Mouse (Mus musculus) myocyte (in vitro differentiated cells): ENCODE results near the gene Zfp354b. TPM values are rescaled to one million over a fixed set of nuclear protein-coding genes. Genes with fewer than 3 reads are reported as not detected.

ENCODE experiments used
- H3K27me3 ChIP-seq: one replicate; pipeline ENCODE4 v1.6.1; 2011; ENCODE audit not compliant: control insufficient read depth, insufficient read depth, insufficient read length
- H3K36me3 ChIP-seq: one replicate; pipeline ENCODE4 v1.6.1; 2011; ENCODE audit not compliant: control insufficient read depth, insufficient read depth
- H3K4me2 ChIP-seq: one replicate; pipeline ENCODE4 v1.6.1; 2011; ENCODE audit warnings: low read depth, control low read depth
- H3K4me3 ChIP-seq: one replicate; pipeline ENCODE4 v1.5.1; 2011; ENCODE audit warnings: mild to moderate bottlenecking, control low read depth, moderate library complexity
- H3K79me2 ChIP-seq: one replicate; pipeline ENCODE4 v1.6.1; 2011; ENCODE audit not compliant: control insufficient read depth, insufficient read depth
- H3ac ChIP-seq: one replicate; pipeline ENCODE4 v1.6.1; 2011; ENCODE audit not compliant: control insufficient read depth, insufficient read length
- CEBPB ChIP-seq: IDR thresholded peaks from 2 replicates; pipeline ENCODE4 v1.6.1; 2011; ENCODE audit warnings: mild to moderate bottlenecking, moderate library complexity; ENCODE audit not compliant: poor library complexity, insufficient read depth, severe bottlenecking
- E2F4 ChIP-seq: IDR thresholded peaks from one replicate; pipeline ENCODE4 v1.6.1; 2011; ENCODE audit warnings: mild to moderate bottlenecking, control low read depth, moderate library complexity; ENCODE audit not compliant: insufficient read depth
- MAX ChIP-seq: IDR thresholded peaks from one replicate; pipeline ENCODE4 v1.6.1; 2011; ENCODE audit warnings: low read depth, mild to moderate bottlenecking, control low read depth
- MYOD1 ChIP-seq, 3 experiments: IDR thresholded peaks; one replicate each; pipeline ENCODE4 v1.6.1; 2011; ENCODE audit warnings: control low read depth in 2 of 3, low read depth in 2 of 3, mild to moderate bottlenecking in 2 of 3, moderate library complexity in 1 of 3; ENCODE audit not compliant: insufficient read length in 2 of 3, control insufficient read depth in 1 of 3
- MYOG ChIP-seq, 3 experiments: IDR thresholded peaks; one replicate each; pipeline ENCODE4 v1.6.1; 2011; ENCODE audit warnings: control low read depth in 2 of 3, low read depth in 2 of 3, mild to moderate bottlenecking in 2 of 3; ENCODE audit not compliant: insufficient read length in 2 of 3, control insufficient read depth in 1 of 3, insufficient read depth in 1 of 3
- POLR2A ChIP-seq: IDR thresholded peaks from one replicate; pipeline ENCODE4 v1.6.1; 2011; ENCODE audit warnings: low read depth, mild to moderate bottlenecking, control low read depth, moderate library complexity; ENCODE audit not compliant: insufficient read length
- POLR2AphosphoS2 ChIP-seq: IDR thresholded peaks from one replicate; pipeline ENCODE4 v1.6.1; 2011; ENCODE audit warnings: low read depth, control low read depth; ENCODE audit not compliant: insufficient read length
- REST ChIP-seq: IDR thresholded peaks from one replicate; pipeline ENCODE4 v1.6.1; 2011; ENCODE audit warnings: mild to moderate bottlenecking, control low read depth, moderate library complexity; ENCODE audit not compliant: insufficient read depth, insufficient read length
- SRF ChIP-seq: IDR thresholded peaks from one replicate; pipeline ENCODE4 v1.6.1; 2011; ENCODE audit warnings: low read depth; ENCODE audit not compliant: control insufficient read depth, insufficient read length
- TCF12 ChIP-seq: IDR thresholded peaks from one replicate; pipeline ENCODE4 v1.6.1; 2011; ENCODE audit warnings: mild to moderate bottlenecking, control low read depth; ENCODE audit not compliant: poor library complexity, insufficient read depth, severe bottlenecking
- TCF3 ChIP-seq: IDR thresholded peaks from one replicate; pipeline ENCODE4 v1.6.1; 2011; ENCODE audit warnings: low read depth, control low read depth; ENCODE audit not compliant: insufficient read length
- USF1 ChIP-seq: IDR thresholded peaks from one replicate; pipeline ENCODE4 v1.6.1; 2011; ENCODE audit warnings: low read depth, mild to moderate bottlenecking, control low read depth, moderate library complexity
- polyA plus RNA-seq: library from polyadenylated mRNA; unstranded; fragments of >200 nt; fragmentation: generic; extraction: Trizol; gene quantifications from one replicate; pipeline ENCODE4 v1.2.1, GENCODE M21; 2012; ENCODE audit warnings: missing spikeins

Zfp354b gene
- 0.13 TPM for polyA plus RNA-seq

- peak within 1 kb of the TSS; percentile 70 for H3K4me2 ChIP-seq
- H3ac ChIP-seq, result no peak within 1 kb of the TSS
- H3K79me2 ChIP-seq, result no peaks in the 10 kb centered on the region
- TF ChIP-seq MYOD1 (IDR thresholded peaks at IDR 0.05; ENCODE audit: control insufficient read depth in 1 of 3, insufficient read length in 2 of 3, low read depth in 2 of 3), result peak in 2 of 3 experiments; percentile 64 to 71
- TF ChIP-seq TCF3, result no peak
- TF ChIP-seq POLR2A, result no peak
- TF ChIP-seq CEBPB, result no peak
- TF ChIP-seq USF1, result no peak
- TF ChIP-seq SRF, result no peak
- TF ChIP-seq POLR2AphosphoS2, result no peak
- no peak for TF ChIP-seq REST
- no peak for TF ChIP-seq MAX
- TF ChIP-seq E2F4, result no peak
- no peak for TF ChIP-seq TCF12
- peak; percentile 9 to 64 (median 58) for TF ChIP-seq MYOG (IDR thresholded peaks at IDR 0.05; ENCODE audit: control insufficient read depth in 1 of 3, insufficient read depth in 1 of 3, insufficient read length in 2 of 3, low read depth in 2 of 3)
- H3K27me3 ChIP-seq, result peaks cover 5% of the 10 kb centered on the region
- no peaks in the 10 kb centered on the region for H3K36me3 ChIP-seq
- peak within 1 kb of the TSS; percentile 23 for H3K4me3 ChIP-seq
These were observed at the start of gene Zfp354b for GRCm38 (mm10) chr11:50931451-50931866. Zfp354b (minus strand) TSS chr11:50931633.

- peaks cover 9% of the 10 kb centered on the region for H3K27me3 ChIP-seq
- H3ac ChIP-seq, result no peak overlapping the region
- H3K4me3 ChIP-seq, result no peak overlapping the region
- TF ChIP-seq USF1 (no peak), CEBPB (no peak), MYOD1 (IDR thresholded peaks at IDR 0.05; ENCODE audit: control insufficient read depth in 1 of 3, insufficient read length in 2 of 3, low read depth in 2 of 3) (no peak), TCF12 (no peak)
- no peaks in the 10 kb centered on the region for H3K36me3 ChIP-seq
- no peak overlapping the region for H3K4me2 ChIP-seq
- H3K79me2 ChIP-seq, result no peaks in the 10 kb centered on the region
These were observed 45.8 kb upstream of the Zfp354b start for GRCm38 (mm10) chr11:50977216-50977615.

- no peaks in the 10 kb centered on the region for H3K79me2 ChIP-seq
- no peaks in the 10 kb centered on the region for H3K36me3 ChIP-seq
- no peak for TF ChIP-seq SRF
- no peak for TF ChIP-seq CEBPB
- no peak for TF ChIP-seq TCF12
- TF ChIP-seq TCF3, result no peak
- TF ChIP-seq E2F4, result no peak
- TF ChIP-seq USF1, result no peak
- TF ChIP-seq MYOG (IDR thresholded peaks at IDR 0.05; ENCODE audit: control insufficient read depth in 1 of 3, insufficient read depth in 1 of 3, insufficient read length in 2 of 3, low read depth in 2 of 3), result no peak
- TF ChIP-seq POLR2A, result no peak
- no peak for TF ChIP-seq REST
- TF ChIP-seq MYOD1 (IDR thresholded peaks at IDR 0.05; ENCODE audit: control insufficient read depth in 1 of 3, insufficient read length in 2 of 3, low read depth in 2 of 3), result no peak
- TF ChIP-seq MAX, result no peak
- no peak for TF ChIP-seq POLR2AphosphoS2
- H3K4me3 ChIP-seq, result no peak within 1 kb of the TSS
- H3K4me2 ChIP-seq, result no peak within 1 kb of the TSS
- no peak within 1 kb of the TSS for H3ac ChIP-seq
- H3K27me3 ChIP-seq, result peaks cover 15% of the 10 kb centered on the region
These were observed 34.8 kb upstream of the Zfp354b start, which contains the start of gene Olfr1378 for GRCm38 (mm10) chr11:50966230-50966629. Olfr1378 (plus strand) TSS chr11:50966530.

GRCm38 (mm10) chr11:50964886-50965285 is 33.5 kb upstream of the Zfp354b start:
- Histone ChIP-seq H3ac (no peak overlapping the region), H3K4me2 (no peak overlapping the region), H3K4me3 (no peak overlapping the region), H3K27me3 (peaks cover 15% of the 10 kb centered on the region), H3K36me3 (no peaks in the 10 kb centered on the region), H3K79me2 (no peaks in the 10 kb centered on the region)
- TF ChIP-seq REST, result no peak
- no peak for TF ChIP-seq CEBPB
- TF ChIP-seq E2F4, result no peak
- no peak for TF ChIP-seq SRF
- TF ChIP-seq MYOD1 (IDR thresholded peaks at IDR 0.05; ENCODE audit: control insufficient read depth in 1 of 3, insufficient read length in 2 of 3, low read depth in 2 of 3), result no peak
- TF ChIP-seq USF1, result no peak
- TF ChIP-seq TCF3, result no peak
- TF ChIP-seq MYOG (IDR thresholded peaks at IDR 0.05; ENCODE audit: control insufficient read depth in 1 of 3, insufficient read depth in 1 of 3, insufficient read length in 2 of 3, low read depth in 2 of 3), result no peak
- TF ChIP-seq POLR2AphosphoS2, result no peak
- TF ChIP-seq TCF12, result no peak
- no peak for TF ChIP-seq MAX
- no peak for TF ChIP-seq POLR2A

GRCm38 (mm10) chr11:50953665-50954064 is 22.2 kb upstream of the Zfp354b start, which contains the start of gene Prop1:
Prop1 (minus strand) TSS chr11:50953765.
- no peak within 1 kb of the TSS for H3ac ChIP-seq
- TF ChIP-seq SRF (no peak), POLR2AphosphoS2 (no peak), CEBPB (no peak), MYOG (IDR thresholded peaks at IDR 0.05; ENCODE audit: control insufficient read depth in 1 of 3, insufficient read depth in 1 of 3, insufficient read length in 2 of 3, low read depth in 2 of 3) (no peak)

More at GRCm38 (mm10) chr11:50953665-50954064, 22.2 kb upstream of the Zfp354b start, which contains the start of gene Prop1:
- H3K36me3 ChIP-seq, result no peaks in the 10 kb centered on the region
- H3K4me3 ChIP-seq, result no peak within 1 kb of the TSS
- peaks cover 17% of the 10 kb centered on the region for H3K27me3 ChIP-seq
- no peak within 1 kb of the TSS for H3K4me2 ChIP-seq
- H3K79me2 ChIP-seq, result no peaks in the 10 kb centered on the region
